Mouse (Mus musculus): ENCODE data around the gene Pkp4. TPM values are rescaled to one million over a fixed set of nuclear protein-coding genes. Genes with fewer than 3 reads are reported as not detected.

Pkp4 gene
- polyA plus RNA-seq, 2 experiments, result 5.2 to 8.9 TPM

DNA sequence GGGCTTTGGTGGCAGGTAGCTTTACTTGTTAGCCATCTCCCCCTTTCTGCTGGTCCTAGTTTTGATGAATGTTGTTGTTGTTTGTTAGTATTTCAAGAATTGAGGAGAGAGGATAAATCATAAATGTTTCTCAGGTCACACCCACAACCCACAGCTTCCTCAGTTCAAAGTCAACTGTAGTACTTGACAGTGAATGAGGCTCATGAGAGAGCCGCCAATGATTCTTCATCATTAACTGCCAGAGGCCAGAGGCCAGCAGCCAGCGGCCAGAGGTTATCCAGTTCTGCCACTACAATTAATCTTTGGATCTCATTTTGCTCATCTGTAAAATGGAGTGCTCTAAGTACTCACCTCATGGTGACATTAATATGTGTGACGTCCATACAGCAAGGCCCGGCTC is 6.3 kb downstream of the Pkp4 start:
- H3K27ac ChIP-seq, result no peak overlapping the region
- ATAC-seq (ENCODE audit: insufficient read depth), result no peak

DNA sequence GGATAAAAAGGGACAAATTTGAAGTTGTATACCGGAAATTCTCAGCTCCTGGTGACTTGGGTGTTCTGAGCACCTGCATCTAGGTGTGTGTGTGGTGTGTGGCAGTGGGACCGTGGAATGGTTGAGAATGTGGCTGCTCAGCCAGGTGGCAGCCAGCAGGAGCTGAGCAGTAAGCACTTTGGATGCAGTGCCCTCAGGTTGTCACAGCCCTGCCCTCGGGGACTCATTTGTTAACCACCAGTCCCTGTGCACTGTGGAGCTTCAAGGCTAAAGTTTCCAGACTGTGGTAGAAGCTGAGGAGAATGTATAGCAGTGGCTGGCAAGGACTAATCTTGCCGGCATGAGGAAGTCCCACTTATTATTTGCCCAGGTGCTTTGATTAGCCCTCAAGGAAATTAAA is 7.2 kb downstream of the Pkp4 start:
- Histone ChIP-seq H3K36me3 (replicated peaks; ENCODE audit: control insufficient read depth, insufficient read depth, low read depth) (no peaks in the 10 kb centered on the region), H3K4me2 (ENCODE audit: low read depth) (no peak overlapping the region), H3K9ac (replicated peaks) (no peak overlapping the region), H3K27ac (no peak overlapping the region), H3K4me1 (replicated peaks; ENCODE audit: control insufficient read depth in 2 of 2, insufficient read depth in 2 of 2, low read length in 1 of 2) (peaks cover 0 to 11% of the 10 kb centered on the region in 2 experiments; a peak in 3 of 4 replicates), H3K27me3 (ENCODE audit: control insufficient read depth, insufficient read depth, low read length) (no peaks in the 10 kb centered on the region), H3K4me3 (ENCODE audit: insufficient read depth in 1 of 2, low read depth in 2 of 2, low read length in 2 of 2) (no peak overlapping the region), H3K9me3 (ENCODE audit: control insufficient read depth, low read length) (no peaks in the 10 kb centered on the region)
- DNase-seq (ENCODE audit: low read depth in 3 of 3, low spot score in 3 of 3), result no peak
- 60% methylated on average over 4 of the region's 4 CpGs for WGBS (ENCODE audit: insufficient replicate concordance)
- ATAC-seq (ENCODE audit: insufficient read depth), result no peak
- no peak for TF ChIP-seq CTCF (IDR thresholded peaks at IDR 0.05; ENCODE audit: low read depth)
- no peak for TF ChIP-seq EP300 (IDR thresholded peaks at IDR 0.05; ENCODE audit: low read depth)

More for the DNA sequence above, 6.3 kb downstream of the Pkp4 start:
- TF ChIP-seq CTCF (IDR thresholded peaks at IDR 0.05; ENCODE audit: low read depth), result no peak
- H3K4me2 ChIP-seq (ENCODE audit: low read depth), result no peak overlapping the region
- H3K36me3 ChIP-seq (replicated peaks; ENCODE audit: control insufficient read depth, insufficient read depth, low read depth), result no peaks in the 10 kb centered on the region
- H3K9ac ChIP-seq (replicated peaks), result no peak overlapping the region
- H3K27me3 ChIP-seq (ENCODE audit: control insufficient read depth, insufficient read depth, low read length), result peaks cover under 1% of the 10 kb centered on the region; the same call in 1 of the 2 replicates
- no peak for DNase-seq (ENCODE audit: low read depth in 3 of 3, low spot score in 3 of 3)
- no peaks in the 10 kb centered on the region for H3K9me3 ChIP-seq (ENCODE audit: control insufficient read depth, low read length)
- 65% methylated on average over 4 of the region's 4 CpGs for WGBS (ENCODE audit: insufficient replicate concordance)
- peaks cover 0 to 15% of the 10 kb centered on the region in 2 experiments; a peak in 3 of 4 replicates for H3K4me1 ChIP-seq (replicated peaks; ENCODE audit: control insufficient read depth in 2 of 2, insufficient read depth in 2 of 2, low read length in 1 of 2)
- no peak overlapping the region for H3K4me3 ChIP-seq (ENCODE audit: insufficient read depth in 1 of 2, low read depth in 2 of 2, low read length in 2 of 2)

DNA sequence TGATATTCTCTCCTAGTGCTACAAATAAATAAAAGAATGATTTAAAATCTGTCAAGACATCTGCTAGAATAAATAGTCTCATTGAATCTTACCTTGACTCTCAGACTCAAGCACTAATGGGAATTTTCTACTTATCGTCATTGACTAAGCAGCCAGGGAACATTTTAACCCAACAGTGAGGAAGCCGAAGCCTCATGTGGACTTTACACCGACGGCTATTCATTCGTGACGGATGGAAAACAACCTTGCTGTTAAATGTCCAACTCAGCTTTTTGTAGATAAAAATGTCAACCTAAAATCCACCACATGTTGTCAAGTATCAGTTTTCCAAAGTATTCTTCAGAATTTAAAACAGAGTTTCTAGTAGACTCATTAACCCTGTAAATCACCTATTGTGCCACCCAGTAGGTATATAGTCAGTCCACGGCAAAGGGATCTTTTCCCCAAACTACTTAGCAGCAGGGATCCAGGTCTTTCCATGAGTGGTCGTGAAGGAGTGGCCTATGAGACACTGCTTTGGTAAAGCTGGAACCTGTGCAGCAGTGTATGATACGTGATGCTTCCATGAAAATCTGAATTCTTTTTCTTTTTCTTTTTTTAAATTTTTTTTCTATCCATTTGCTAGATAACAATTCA is 9.0 kb downstream of the Pkp4 start:
- H3K4me3 ChIP-seq (ENCODE audit: insufficient read depth in 1 of 2, low read depth in 2 of 2, low read length in 2 of 2), result no peak overlapping the region
- TF ChIP-seq CTCF (IDR thresholded peaks at IDR 0.05; ENCODE audit: low read depth), result no peak
- no peak for TF ChIP-seq EP300 (IDR thresholded peaks at IDR 0.05; ENCODE audit: low read depth)
- H3K9me3 ChIP-seq (ENCODE audit: control insufficient read depth, low read length), result no peaks in the 10 kb centered on the region
- ATAC-seq (ENCODE audit: insufficient read depth) (no peak), DNase-seq (ENCODE audit: low read depth in 3 of 3, low spot score in 3 of 3) (no peak)
- no peak overlapping the region for H3K9ac ChIP-seq (replicated peaks)
- H3K4me2 ChIP-seq (ENCODE audit: low read depth), result no peak overlapping the region
- 66% methylated on average over 9 of the region's 9 CpGs for WGBS (ENCODE audit: insufficient replicate concordance)
- no peaks in the 10 kb centered on the region for H3K36me3 ChIP-seq (replicated peaks; ENCODE audit: control insufficient read depth, insufficient read depth, low read depth)
- no peak overlapping the region for H3K27ac ChIP-seq
- peaks cover 0 to 10% of the 10 kb centered on the region in 2 experiments; a peak in 3 of 4 replicates for H3K4me1 ChIP-seq (replicated peaks; ENCODE audit: control insufficient read depth in 2 of 2, insufficient read depth in 2 of 2, low read length in 1 of 2)
- H3K27me3 ChIP-seq (ENCODE audit: control insufficient read depth, insufficient read depth, low read length), result no peaks in the 10 kb centered on the region

DNA sequence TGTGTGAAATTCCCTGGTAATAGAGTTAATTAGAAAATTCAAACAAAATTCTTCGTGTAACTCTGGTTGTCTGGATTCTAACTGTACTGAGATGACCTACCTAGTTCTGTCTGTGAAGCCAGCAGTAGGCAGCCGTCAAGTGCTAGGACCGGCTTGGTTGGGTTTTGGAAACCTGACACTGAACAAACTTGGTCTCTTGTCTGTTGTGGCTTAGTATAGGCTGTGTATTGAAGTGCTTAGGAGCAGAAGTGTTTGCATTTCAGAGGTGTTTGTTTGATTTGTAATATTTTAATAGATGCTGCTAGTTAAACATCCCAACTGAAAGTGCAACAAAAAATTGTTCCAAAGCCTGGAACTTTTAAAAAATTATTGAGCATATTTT is 9.5 kb downstream of the Pkp4 start:
- TF ChIP-seq EP300 (IDR thresholded peaks at IDR 0.05; ENCODE audit: low read depth) (no peak), CTCF (IDR thresholded peaks at IDR 0.05; ENCODE audit: low read depth) (no peak)
- ATAC-seq (ENCODE audit: insufficient read depth) (no peak), DNase-seq (ENCODE audit: low read depth in 3 of 3, low spot score in 3 of 3) (no peak)
- Histone ChIP-seq H3K27ac (no peak overlapping the region), H3K9me3 (ENCODE audit: control insufficient read depth, low read length) (no peaks in the 10 kb centered on the region), H3K36me3 (replicated peaks; ENCODE audit: control insufficient read depth, insufficient read depth, low read depth) (no peaks in the 10 kb centered on the region), H3K4me1 (replicated peaks; ENCODE audit: control insufficient read depth in 2 of 2, insufficient read depth in 2 of 2, low read length in 1 of 2) (peaks cover 0 to 10% of the 10 kb centered on the region in 2 experiments; a peak in 3 of 4 replicates), H3K9ac (replicated peaks) (no peak overlapping the region), H3K27me3 (ENCODE audit: control insufficient read depth, insufficient read depth, low read length) (no peaks in the 10 kb centered on the region), H3K4me3 (ENCODE audit: insufficient read depth in 1 of 2, low read depth in 2 of 2, low read length in 2 of 2) (no peak overlapping the region), H3K4me2 (ENCODE audit: low read depth) (no peak overlapping the region)
- WGBS (ENCODE audit: insufficient replicate concordance), result 71% methylated on average over 3 of the region's 3 CpGs

DNA sequence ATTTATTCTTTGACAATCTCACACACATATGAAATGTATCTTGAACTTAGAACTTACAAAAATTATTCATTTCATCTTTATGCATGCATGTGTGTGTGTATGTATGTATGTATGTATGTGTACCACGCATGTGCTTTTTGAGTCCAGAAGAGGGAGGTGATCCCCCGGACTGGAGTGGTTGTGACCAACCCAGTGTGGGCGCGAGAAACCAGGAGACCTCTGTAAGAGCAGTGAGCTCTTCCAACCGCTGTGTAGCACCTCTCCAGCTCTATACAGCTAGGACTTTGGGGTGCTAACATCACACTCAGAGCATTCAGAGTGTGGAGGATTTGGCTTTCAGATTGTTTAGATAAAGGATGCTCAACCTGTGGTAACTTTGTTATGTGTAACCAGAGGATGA is 9.9 kb downstream of the Pkp4 start:
- H3K36me3 ChIP-seq (replicated peaks; ENCODE audit: control insufficient read depth, insufficient read depth, low read depth), result no peaks in the 10 kb centered on the region
- H3K27me3 ChIP-seq (ENCODE audit: control insufficient read depth, insufficient read depth, low read length), result no peaks in the 10 kb centered on the region
- no peak overlapping the region for H3K9ac ChIP-seq (replicated peaks)
- H3K4me2 ChIP-seq (ENCODE audit: low read depth), result no peak overlapping the region
- ATAC-seq (ENCODE audit: insufficient read depth) (no peak), DNase-seq (ENCODE audit: low read depth in 3 of 3, low spot score in 3 of 3) (no peak)
- WGBS (ENCODE audit: insufficient replicate concordance), result 71% methylated on average over 5 of the region's 5 CpGs
- no peak overlapping the region for H3K27ac ChIP-seq
- no peaks in the 10 kb centered on the region for H3K9me3 ChIP-seq (ENCODE audit: control insufficient read depth, low read length)
- TF ChIP-seq CTCF (IDR thresholded peaks at IDR 0.05; ENCODE audit: low read depth) (no peak), EP300 (IDR thresholded peaks at IDR 0.05; ENCODE audit: low read depth) (no peak)
- no peak overlapping the region for H3K4me3 ChIP-seq (ENCODE audit: insufficient read depth in 1 of 2, low read depth in 2 of 2, low read length in 2 of 2)
- H3K4me1 ChIP-seq (replicated peaks; ENCODE audit: control insufficient read depth in 2 of 2, insufficient read depth in 2 of 2, low read length in 1 of 2), result peaks cover 0 to 10% of the 10 kb centered on the region in 2 experiments; a peak in 3 of 4 replicates
